Mouse (Mus musculus): ENCODE results near the gene Nup54. TPM values are rescaled to one million over a fixed set of nuclear protein-coding genes. Genes with fewer than 3 reads are reported as not detected.

The Nup54 gene
- polyA plus RNA-seq, 1 experiment from 2014 or later: 39.6 TPM

DNA sequence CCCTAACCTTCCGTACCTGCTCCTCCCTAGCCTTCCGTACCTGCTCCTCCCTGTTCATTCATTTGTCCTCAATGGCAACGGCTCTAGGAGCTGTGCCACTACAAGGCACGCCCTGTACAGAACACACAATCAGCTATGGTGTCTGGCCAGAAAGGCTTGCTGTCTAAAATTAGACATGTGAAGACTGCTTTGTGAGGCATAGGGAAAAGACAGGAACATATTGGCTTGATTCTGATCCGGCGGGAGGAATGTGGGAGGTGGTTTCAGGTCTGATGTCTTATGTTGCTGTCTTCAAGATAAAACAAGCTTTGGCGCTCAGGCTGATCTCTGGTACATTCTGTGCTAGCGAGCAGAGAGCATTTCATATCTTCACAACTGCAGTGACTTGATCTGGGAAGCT lies 44.4 kb downstream of the Nup54 start:
- ATAC-seq (ENCODE audit: low read depth) (no peak), DNase-seq (no peak)
- no peak overlapping the region for H3K27ac ChIP-seq
- no peaks in the 10 kb centered on the region for H3K9me3 ChIP-seq (replicated peaks)
- H3K4me2 ChIP-seq: no peak overlapping the region
- peaks cover 66% of the 10 kb centered on the region for H3K27me3 ChIP-seq
- 63% methylated on average over 8 of the region's 8 CpGs for WGBS (ENCODE audit: insufficient replicate concordance)
- H3K36me3 ChIP-seq: no peaks in the 10 kb centered on the region
- no peak overlapping the region for H3K9ac ChIP-seq
- no peak overlapping the region for H3K4me3 ChIP-seq (replicated peaks)
- H3K4me1 ChIP-seq (replicated peaks): peaks cover 35% of the 10 kb centered on the region

DNA sequence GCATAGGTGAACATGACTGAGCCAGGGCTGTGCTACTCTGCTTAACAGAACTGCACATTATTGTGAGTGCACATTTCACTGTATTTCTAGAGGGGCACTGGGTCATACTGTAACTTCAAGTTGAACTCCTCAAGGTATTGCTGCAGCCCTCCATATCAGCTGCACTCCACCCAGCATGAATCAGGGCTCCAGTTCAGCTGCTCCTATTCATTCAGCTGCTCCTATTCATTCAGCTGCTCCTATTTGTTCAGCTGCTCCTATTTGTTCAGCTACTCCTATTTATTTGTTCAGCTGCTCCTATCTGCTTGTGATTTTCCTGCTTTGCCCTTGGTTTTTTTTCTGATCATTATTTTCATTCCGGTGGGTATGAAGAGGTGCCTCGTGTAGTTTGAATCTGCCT lies 45.0 kb downstream of the Nup54 start:
- 77% methylated on average over 2 of the region's 2 CpGs for WGBS (ENCODE audit: insufficient replicate concordance)
- no peaks in the 10 kb centered on the region for H3K9me3 ChIP-seq (replicated peaks)
- no peak for ATAC-seq (ENCODE audit: low read depth)
- H3K4me3 ChIP-seq (replicated peaks): no peak overlapping the region
- peaks cover 29% of the 10 kb centered on the region for H3K4me1 ChIP-seq (replicated peaks)
- no peak overlapping the region for H3K9ac ChIP-seq
- no peak for DNase-seq
- H3K27me3 ChIP-seq: peaks cover 66% of the 10 kb centered on the region
- H3K27ac ChIP-seq: no peak overlapping the region
- H3K4me2 ChIP-seq: no peak overlapping the region
- no peaks in the 10 kb centered on the region for H3K36me3 ChIP-seq

DNA sequence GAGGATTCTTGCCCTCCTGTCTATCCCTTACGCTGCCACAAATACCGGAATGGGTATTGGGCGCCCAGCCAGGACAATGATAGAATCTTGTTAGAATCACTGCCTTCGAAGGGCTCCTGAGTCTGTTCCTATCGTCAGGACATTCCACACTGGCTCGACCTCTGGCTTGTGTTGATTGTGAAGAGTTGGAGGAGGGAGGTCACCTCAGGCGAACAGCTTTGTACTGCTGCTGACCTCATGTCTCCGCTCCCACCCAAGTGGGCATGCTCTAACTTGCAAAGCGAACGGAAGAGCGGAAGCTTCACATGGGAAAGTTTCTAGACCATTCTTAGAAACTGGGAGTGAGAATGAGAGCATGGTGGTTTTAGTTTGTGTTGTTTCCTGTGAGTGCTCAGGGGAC lies 47.6 kb downstream of the Nup54 start:
- no peak for ATAC-seq (ENCODE audit: low read depth)

DNA sequence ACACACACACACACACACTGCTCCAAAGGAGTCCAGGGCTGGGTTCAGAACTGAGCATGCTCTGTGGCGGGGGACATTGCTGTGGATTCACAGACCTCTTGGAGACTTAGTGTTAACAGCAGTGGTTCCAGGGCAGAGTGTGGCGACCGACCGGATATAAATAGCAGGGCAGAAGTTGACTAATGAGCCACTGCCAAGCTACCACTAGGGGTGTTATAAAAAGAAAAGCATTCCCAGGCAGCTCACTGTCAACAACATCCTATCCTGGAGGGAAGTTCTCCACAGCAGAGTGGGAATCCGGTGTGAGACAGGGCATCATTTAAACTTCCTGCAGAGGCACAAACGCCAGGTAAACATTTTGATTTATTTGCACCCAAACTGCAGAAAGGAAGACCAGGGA lies 48.4 kb downstream of the Nup54 start:
- DNase-seq (no peak), ATAC-seq (ENCODE audit: low read depth) (no peak; the same call in 1 of the 2 replicates)
- Histone ChIP-seq H3K4me2 (no peak overlapping the region), H3K4me3 (replicated peaks) (no peak overlapping the region), H3K36me3 (no peaks in the 10 kb centered on the region), H3K9ac (no peak overlapping the region), H3K27ac (no peak overlapping the region), H3K9me3 (replicated peaks) (no peaks in the 10 kb centered on the region), H3K27me3 (peaks cover 43% of the 10 kb centered on the region), H3K4me1 (replicated peaks) (peaks cover 11% of the 10 kb centered on the region)
- 16% methylated on average over 6 of the region's 6 CpGs for WGBS (ENCODE audit: insufficient replicate concordance)

More for the DNA sequence above, 47.6 kb downstream of the Nup54 start:
- H3K27ac ChIP-seq: no peak overlapping the region
- H3K4me1 ChIP-seq (replicated peaks): peaks cover 11% of the 10 kb centered on the region
- H3K9ac ChIP-seq: no peak overlapping the region
- H3K27me3 ChIP-seq: peaks cover 51% of the 10 kb centered on the region
- no peaks in the 10 kb centered on the region for H3K36me3 ChIP-seq
- WGBS (ENCODE audit: insufficient replicate concordance): 62% methylated on average over 11 of the region's 11 CpGs
- H3K4me2 ChIP-seq: no peak overlapping the region
- no peaks in the 10 kb centered on the region for H3K9me3 ChIP-seq (replicated peaks)
- no peak for DNase-seq
- H3K4me3 ChIP-seq (replicated peaks): no peak overlapping the region

DNA sequence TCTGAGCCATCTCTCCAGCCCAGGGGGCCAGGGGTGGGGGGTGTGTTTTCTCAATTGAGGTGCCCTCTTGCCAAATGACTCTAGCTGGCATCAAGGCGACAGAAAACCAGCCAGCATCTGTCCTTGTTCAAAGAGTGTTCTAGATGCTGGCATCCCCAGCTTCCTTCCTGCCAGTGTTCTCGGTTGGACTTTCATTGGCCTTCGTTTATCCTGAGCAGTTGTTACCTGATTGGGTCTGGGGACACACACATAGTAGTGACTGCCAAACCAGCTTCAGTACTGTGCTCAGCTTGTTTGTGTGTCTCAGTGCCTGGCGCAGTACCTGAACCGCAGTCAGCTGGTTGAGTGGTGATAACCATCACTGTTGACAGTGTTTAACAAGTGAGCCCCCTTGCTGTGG lies 48.9 kb downstream of the Nup54 start:
- Histone ChIP-seq H3K4me1 (replicated peaks) (peaks cover 14% of the 10 kb centered on the region), H3K4me2 (no peak overlapping the region), H3K27me3 (peaks cover 38% of the 10 kb centered on the region), H3K9ac (no peak overlapping the region), H3K27ac (no peak overlapping the region), H3K9me3 (replicated peaks) (no peaks in the 10 kb centered on the region), H3K4me3 (replicated peaks) (no peak overlapping the region), H3K36me3 (no peaks in the 10 kb centered on the region)
- 58% methylated on average over 5 of the region's 5 CpGs for WGBS (ENCODE audit: insufficient replicate concordance)
- ATAC-seq (ENCODE audit: low read depth): 0 out of 2 replicates have a peak, but pooled peaks have one; percentile 3
- no peak for DNase-seq

DNA sequence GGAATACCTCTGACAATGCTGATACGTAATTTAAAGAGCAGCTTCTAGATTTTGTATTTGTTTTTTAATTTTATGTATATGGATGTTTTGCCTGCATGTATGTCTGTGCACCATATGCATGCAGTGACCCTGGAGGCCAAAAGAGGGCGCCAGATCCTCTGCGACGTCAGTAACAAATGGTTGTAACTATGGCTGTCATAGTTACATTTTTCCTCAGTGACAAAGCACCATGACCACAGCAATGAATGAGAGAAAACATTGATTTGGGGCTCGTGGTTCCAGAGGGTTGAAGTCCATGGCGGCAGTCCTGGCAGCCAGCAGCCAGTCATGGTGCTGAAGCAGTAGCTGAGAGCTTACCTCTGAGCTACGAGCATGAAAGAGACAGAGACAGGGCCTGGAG lies 50.2 kb downstream of the Nup54 start:
- Histone ChIP-seq H3K36me3 (no peaks in the 10 kb centered on the region), H3K4me2 (no peak overlapping the region), H3K27ac (no peak overlapping the region), H3K4me1 (replicated peaks) (peaks cover 14% of the 10 kb centered on the region), H3K9me3 (replicated peaks) (no peaks in the 10 kb centered on the region), H3K4me3 (replicated peaks) (no peak overlapping the region), H3K9ac (no peak overlapping the region), H3K27me3 (peaks cover 25% of the 10 kb centered on the region)
- no peak for DNase-seq
- ATAC-seq (ENCODE audit: low read depth): no peak
- WGBS (ENCODE audit: insufficient replicate concordance): 34% methylated on average over 7 of the region's 7 CpGs

DNA sequence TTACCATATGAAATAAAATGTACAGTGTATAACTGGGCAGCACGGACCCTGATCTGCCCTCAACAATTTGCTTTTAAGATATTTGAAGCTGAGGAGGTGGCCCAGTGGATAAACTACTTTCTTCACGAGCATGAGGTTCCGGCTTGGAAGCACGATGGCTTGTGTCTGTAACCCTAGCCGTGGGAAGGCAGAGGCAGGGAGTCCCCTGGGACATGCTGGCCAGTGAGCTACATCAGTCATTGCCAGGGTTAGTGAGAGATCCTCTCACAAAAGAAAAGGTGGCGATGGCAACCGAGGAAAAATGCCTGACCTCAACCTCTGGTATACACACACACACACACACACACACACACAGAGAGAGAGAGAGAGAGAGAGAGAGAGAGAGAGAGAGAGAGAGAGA lies 51.3 kb downstream of the Nup54 start:
- no peaks in the 10 kb centered on the region for H3K36me3 ChIP-seq
- no peaks in the 10 kb centered on the region for H3K9me3 ChIP-seq (replicated peaks)
- H3K27ac ChIP-seq: no peak overlapping the region
- no peak overlapping the region for H3K9ac ChIP-seq
- peaks cover 14% of the 10 kb centered on the region for H3K4me1 ChIP-seq (replicated peaks)
- H3K27me3 ChIP-seq: peaks cover 14% of the 10 kb centered on the region
- 71% methylated on average over 7 of the region's 7 CpGs for WGBS (ENCODE audit: insufficient replicate concordance)
- ATAC-seq (ENCODE audit: low read depth) (no peak), DNase-seq (no peak)
- no peak overlapping the region for H3K4me3 ChIP-seq (replicated peaks)
- H3K4me2 ChIP-seq: no peak overlapping the region

DNA sequence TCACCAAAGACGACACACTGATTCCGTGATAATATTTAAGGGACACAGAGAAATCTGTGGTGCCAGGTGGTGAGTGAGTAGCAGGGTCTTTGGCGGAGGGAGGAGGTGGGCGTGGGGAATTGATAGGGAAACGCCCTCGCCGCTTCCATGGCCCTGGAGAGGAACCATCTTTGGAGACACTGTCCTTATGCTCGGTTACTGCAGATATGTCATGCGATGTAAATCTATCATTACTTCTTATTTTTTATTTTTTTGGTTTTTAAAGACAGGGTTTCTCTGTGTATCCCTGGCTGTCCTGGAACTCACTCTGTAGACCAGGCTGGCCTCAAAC lies 52.7 kb downstream of the Nup54 start:
- Histone ChIP-seq H3K9me3 (replicated peaks) (no peaks in the 10 kb centered on the region), H3K4me2 (no peak overlapping the region), H3K9ac (no peak overlapping the region), H3K27me3 (peaks cover 3% of the 10 kb centered on the region), H3K27ac (no peak overlapping the region), H3K4me3 (replicated peaks) (no peak overlapping the region), H3K36me3 (no peaks in the 10 kb centered on the region), H3K4me1 (replicated peaks) (peaks cover 14% of the 10 kb centered on the region)
- no peak for ATAC-seq (ENCODE audit: low read depth)
- DNase-seq: no peak
- WGBS (ENCODE audit: insufficient replicate concordance): 55% methylated on average over 9 of the region's 9 CpGs

DNA sequence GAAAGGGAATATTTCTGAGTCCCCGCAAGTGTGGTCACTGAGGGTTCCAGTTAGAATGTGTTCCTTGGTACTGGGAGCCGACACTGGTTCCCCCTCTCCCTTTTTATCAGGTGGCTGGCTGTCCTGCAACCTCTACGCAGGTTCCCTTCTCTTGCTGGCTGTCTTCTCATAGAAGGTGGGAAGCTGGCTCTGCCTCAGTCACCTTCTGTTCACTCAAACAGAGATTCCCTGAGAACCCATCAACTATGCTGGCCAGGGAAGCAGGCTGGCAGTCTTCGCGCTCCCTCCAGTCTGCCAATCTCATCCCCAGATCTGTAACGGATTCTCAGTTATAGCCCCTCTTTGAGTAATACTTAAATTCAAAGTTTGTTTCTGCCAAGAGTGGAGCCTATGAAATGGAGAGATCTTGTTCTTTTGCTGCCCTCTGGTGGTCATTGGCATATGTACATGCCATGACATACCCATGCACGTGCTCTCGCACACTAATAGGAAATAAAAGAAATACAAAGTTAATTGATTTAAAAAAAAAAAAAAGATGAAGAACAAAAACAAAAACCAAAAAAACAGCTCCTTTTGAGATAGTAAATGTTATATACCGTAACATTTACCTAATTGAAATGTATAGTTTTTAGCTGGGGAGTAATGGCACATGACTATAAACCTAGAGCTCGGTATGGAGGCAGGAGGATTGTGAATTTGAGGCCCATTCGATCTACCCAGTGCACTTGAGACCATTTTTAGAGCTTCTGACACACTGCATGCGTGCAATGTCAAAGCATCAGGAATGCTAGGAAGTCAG lies 53.3 kb downstream of the Nup54 start:
- H3K36me3 ChIP-seq: no peaks in the 10 kb centered on the region
- H3K27ac ChIP-seq: no peak overlapping the region
- ATAC-seq (ENCODE audit: low read depth) (peak; percentile 62), DNase-seq (peak; percentile 53)
- H3K9ac ChIP-seq: no peak overlapping the region; the same call in 1 of the 2 replicates
- H3K4me1 ChIP-seq (replicated peaks): peaks cover 18% of the 10 kb centered on the region
- H3K27me3 ChIP-seq: no peaks in the 10 kb centered on the region
- H3K4me3 ChIP-seq (replicated peaks): no peak overlapping the region
- no peaks in the 10 kb centered on the region for H3K9me3 ChIP-seq (replicated peaks)
- H3K4me2 ChIP-seq: no peak overlapping the region
- WGBS (ENCODE audit: insufficient replicate concordance): 30% methylated on average over 12 of the region's 12 CpGs

DNA sequence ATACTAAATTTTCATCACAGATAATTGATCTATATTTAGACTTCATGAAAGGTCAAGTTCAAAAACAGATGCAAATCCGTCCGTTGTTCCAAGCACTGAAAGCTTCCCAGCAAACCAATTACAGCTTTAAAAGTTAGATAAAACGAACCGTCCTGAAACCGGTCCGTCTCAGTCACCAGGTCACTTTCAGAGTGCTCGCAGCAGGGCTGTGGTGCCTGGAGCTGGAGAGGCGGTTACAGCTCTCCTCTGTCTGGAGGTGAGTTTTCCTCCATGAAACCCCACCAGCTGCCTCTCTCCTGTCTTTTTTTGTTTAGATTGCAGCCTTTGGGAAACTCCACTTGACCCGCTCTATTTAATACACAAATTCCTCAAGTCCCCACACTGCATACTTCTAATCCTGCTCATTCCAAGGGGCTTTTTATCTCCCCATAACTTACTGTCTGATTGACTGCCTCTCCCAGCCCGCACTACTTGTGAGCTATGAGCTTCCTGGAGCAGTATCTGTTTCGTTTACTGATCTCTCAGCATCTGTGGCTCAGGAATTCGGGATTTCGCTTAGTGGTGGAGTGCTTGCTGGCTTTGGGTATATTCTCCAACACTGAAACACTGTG lies 58.1 kb downstream of the Nup54 start:
- no peak overlapping the region for H3K4me2 ChIP-seq

DNA sequence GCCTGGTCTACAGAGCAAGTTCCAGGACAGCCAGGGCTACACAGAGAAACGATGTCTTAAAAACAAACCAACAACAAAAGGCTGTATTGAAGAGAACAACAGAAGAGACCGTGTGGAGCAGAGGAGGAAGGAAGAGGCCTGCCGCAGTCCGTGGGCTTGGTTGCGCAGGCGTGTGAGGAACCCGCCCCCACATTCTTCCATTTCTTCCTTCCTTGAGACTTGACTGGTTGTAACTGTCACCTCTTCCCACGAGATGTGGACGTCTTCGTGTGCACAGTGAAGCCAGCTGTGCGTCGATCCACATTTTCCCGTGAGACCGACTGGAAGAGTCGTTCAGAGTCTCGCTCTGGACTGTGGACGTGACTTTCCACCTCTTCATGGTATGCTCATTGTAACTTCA lies 59.7 kb downstream of the Nup54 start:
- no peak overlapping the region for H3K9ac ChIP-seq
- H3K9me3 ChIP-seq (replicated peaks): no peaks in the 10 kb centered on the region
- H3K4me1 ChIP-seq (replicated peaks): peaks cover 20% of the 10 kb centered on the region
- WGBS (ENCODE audit: insufficient replicate concordance): 27% methylated on average over 17 of the region's 17 CpGs
- ATAC-seq (ENCODE audit: low read depth): peak; percentile 29; the same call in 1 of the 2 replicates
- H3K27me3 ChIP-seq: no peaks in the 10 kb centered on the region
- no peaks in the 10 kb centered on the region for H3K36me3 ChIP-seq
- peak overlapping the region; percentile 18; the same call in 1 of the 2 replicates for H3K4me2 ChIP-seq
- DNase-seq: no peak
- H3K4me3 ChIP-seq (replicated peaks): no peak overlapping the region
- H3K27ac ChIP-seq: peak overlapping the region; percentile 52

More for the DNA sequence above, 58.1 kb downstream of the Nup54 start:
- WGBS (ENCODE audit: insufficient replicate concordance): 51% methylated on average over 13 of the region's 13 CpGs
- Histone ChIP-seq H3K36me3 (no peaks in the 10 kb centered on the region), H3K9me3 (replicated peaks) (no peaks in the 10 kb centered on the region), H3K27me3 (no peaks in the 10 kb centered on the region), H3K4me3 (replicated peaks) (no peak overlapping the region), H3K4me1 (replicated peaks) (peaks cover 23% of the 10 kb centered on the region), H3K9ac (no peak overlapping the region), H3K27ac (no peak overlapping the region)
- ATAC-seq (ENCODE audit: low read depth): no peak
- DNase-seq: no peak

DNA sequence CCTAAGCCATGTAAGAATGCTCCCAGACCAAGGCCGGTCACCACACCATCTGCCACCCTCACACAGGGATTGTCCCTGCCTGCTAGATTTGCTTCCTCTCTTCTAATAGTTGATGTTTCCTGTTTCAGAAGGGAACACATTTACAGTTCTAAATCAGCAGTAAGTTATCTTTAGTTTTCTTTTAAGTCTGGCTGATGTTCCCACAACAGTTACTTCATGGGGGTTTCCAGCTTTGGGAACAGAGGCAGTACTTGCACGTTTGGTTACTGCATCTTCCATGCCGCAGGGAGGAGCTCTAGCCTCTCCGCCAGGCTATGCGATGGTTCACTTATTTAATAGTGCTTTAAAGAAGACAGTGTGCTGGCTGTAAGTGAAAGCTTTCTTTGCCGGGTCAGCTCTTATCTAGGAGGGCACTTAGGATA lies 60.3 kb downstream of the Nup54 start:
- H3K4me3 ChIP-seq (replicated peaks): no peak overlapping the region
- WGBS (ENCODE audit: insufficient replicate concordance): 19% methylated on average over 6 of the region's 6 CpGs
- H3K36me3 ChIP-seq: no peaks in the 10 kb centered on the region
- H3K4me2 ChIP-seq: no peak overlapping the region
- H3K9me3 ChIP-seq (replicated peaks): no peaks in the 10 kb centered on the region
- no peaks in the 10 kb centered on the region for H3K27me3 ChIP-seq
- H3K27ac ChIP-seq: peak overlapping the region; percentile 35
- ATAC-seq (ENCODE audit: low read depth): peak; percentile 29
- peaks cover 20% of the 10 kb centered on the region for H3K4me1 ChIP-seq (replicated peaks)
- DNase-seq: no peak
- H3K9ac ChIP-seq: no peak overlapping the region

Data from liver, embryonic 13.5 days (tissue).